Mouse (Mus musculus) intestine, embryonic 14.5 days (tissue): ENCODE measurements around the gene Syt15. TPM values are rescaled to one million over a fixed set of nuclear protein-coding genes. Genes with fewer than 3 reads are reported as not detected.

Experiments
- ATAC-seq: fragments of 200-750 bp; cut with Nextera tagmentation; replicated peaks from 2 replicates; pipeline ENCODE4 v1.8.0; 2017; ENCODE audit warnings: low read depth, moderate number of reproducible peaks, moderate TSS enrichment, moderate library complexity; ENCODE audit not compliant: low FRiP score, low TSS enrichment
- DNase-seq: peaks from one replicate; pipeline ENCODE4 v3.0.0-alpha.2; 2018; ENCODE audit warnings: low spot score
- H3K27ac ChIP-seq: fragments of 300-500 bp; sonication (generic); 2 replicates; pipeline ENCODE4 v1.5.1; 2014; ENCODE audit warnings: low read depth, mild to moderate bottlenecking, control low read depth
- H3K27me3 ChIP-seq: fragments of 300-500 bp; sonication (generic); replicated peaks from 2 replicates; pipeline ENCODE4 v1.6.1; 2014; ENCODE audit warnings: low read length, control low read depth; ENCODE audit not compliant: control insufficient read depth, insufficient read depth
- H3K36me3 ChIP-seq: fragments of 300-500 bp; sonication (generic); 2 replicates; pipeline ENCODE4 v1.6.1; 2014; ENCODE audit warnings: low read length, control low read depth; ENCODE audit not compliant: control insufficient read depth, insufficient read depth
- H3K4me1 ChIP-seq: fragments of 300-500 bp; sonication (generic); replicated peaks from 2 replicates; pipeline ENCODE4 v1.6.1; 2014; ENCODE audit warnings: low read length, control low read depth, mixed read lengths; ENCODE audit not compliant: control insufficient read depth, insufficient read depth
- H3K4me2 ChIP-seq: fragments of 300-500 bp; sonication (generic); 2 replicates; pipeline ENCODE4 v1.6.1; 2014; ENCODE audit warnings: low read length
- H3K4me3 ChIP-seq: fragments of 300-500 bp; sonication (generic); 2 replicates; pipeline ENCODE4 v1.5.1; 2014; ENCODE audit warnings: low read depth, low read length, control low read depth, mixed read lengths
- H3K9ac ChIP-seq: fragments of 300-500 bp; sonication (generic); 2 replicates; pipeline ENCODE4 v1.6.1; 2014; ENCODE audit warnings: mild to moderate bottlenecking, low read length
- H3K9me3 ChIP-seq: fragments of 300-500 bp; sonication (generic); 2 replicates; pipeline ENCODE4 v1.6.1; 2016; ENCODE audit warnings: low read length, control low read depth; ENCODE audit not compliant: control insufficient read depth
- WGBS: fragments of 180-500 bp; shearing (Covaris S2); extraction: QIAGEN DNeasy Blood & Tissue Kit; methylation state at CpG from one replicate; pipeline ENCODE4 v1.1.7; 2014; 5-methylcytosine and 5-hydroxymethylcytosine counted together
- polyA plus RNA-seq: library from polyadenylated mRNA; unstranded; fragments of >200 nt; fragmentation: Nextera tagmentation; extraction: Ambion mirVana; gene quantifications from 2 replicates; pipeline ENCODE4 v1.2.1, GENCODE M21; 2014

The Syt15 gene
- polyA plus RNA-seq, 1 experiment from 2014 or later, result 0.54 TPM

DNA sequence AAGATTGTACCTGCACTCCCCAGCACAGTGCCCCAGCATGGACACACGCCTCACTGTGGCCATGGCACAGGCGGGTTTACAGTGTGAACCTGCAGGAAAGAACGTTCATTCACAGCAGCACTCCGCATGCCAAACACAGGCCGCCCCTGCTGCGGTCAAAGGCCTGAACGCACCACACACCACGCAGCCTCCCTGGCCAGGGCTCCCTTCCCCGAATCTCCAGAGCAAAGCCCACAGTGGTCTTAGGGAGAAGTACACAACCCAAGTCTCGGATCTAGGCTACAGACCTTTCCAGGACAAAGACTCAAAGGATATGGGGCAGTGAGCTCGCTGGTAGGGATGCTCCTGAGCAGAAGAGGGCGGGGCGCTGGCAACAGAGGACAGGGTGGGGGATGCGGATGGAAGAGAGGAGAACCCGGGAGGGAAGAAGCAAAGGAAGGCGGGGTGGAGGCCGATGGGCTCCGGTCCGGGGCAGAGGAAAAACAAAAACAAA is 18.6 kb upstream of the Syt15 start:
- H3K27ac ChIP-seq, result no peak overlapping the region
- WGBS, result 7% methylated on average over 19 of the region's 19 CpGs
- no peaks in the 10 kb centered on the region for H3K9me3 ChIP-seq
- 0 out of 2 replicates have a peak, but pooled peaks cover 4% of the 10 kb centered on the region for H3K27me3 ChIP-seq
- DNase-seq (peak; percentile 68), ATAC-seq (peak; percentile 67)
- H3K4me3 ChIP-seq, result peak overlapping the region; percentile 65
- no peaks in the 10 kb centered on the region; the same call in 1 of the 2 replicates for H3K4me1 ChIP-seq
- H3K4me2 ChIP-seq, result peak overlapping the region; percentile 97
- H3K9ac ChIP-seq, result peak overlapping the region; percentile 46
- no peaks in the 10 kb centered on the region for H3K36me3 ChIP-seq

DNA sequence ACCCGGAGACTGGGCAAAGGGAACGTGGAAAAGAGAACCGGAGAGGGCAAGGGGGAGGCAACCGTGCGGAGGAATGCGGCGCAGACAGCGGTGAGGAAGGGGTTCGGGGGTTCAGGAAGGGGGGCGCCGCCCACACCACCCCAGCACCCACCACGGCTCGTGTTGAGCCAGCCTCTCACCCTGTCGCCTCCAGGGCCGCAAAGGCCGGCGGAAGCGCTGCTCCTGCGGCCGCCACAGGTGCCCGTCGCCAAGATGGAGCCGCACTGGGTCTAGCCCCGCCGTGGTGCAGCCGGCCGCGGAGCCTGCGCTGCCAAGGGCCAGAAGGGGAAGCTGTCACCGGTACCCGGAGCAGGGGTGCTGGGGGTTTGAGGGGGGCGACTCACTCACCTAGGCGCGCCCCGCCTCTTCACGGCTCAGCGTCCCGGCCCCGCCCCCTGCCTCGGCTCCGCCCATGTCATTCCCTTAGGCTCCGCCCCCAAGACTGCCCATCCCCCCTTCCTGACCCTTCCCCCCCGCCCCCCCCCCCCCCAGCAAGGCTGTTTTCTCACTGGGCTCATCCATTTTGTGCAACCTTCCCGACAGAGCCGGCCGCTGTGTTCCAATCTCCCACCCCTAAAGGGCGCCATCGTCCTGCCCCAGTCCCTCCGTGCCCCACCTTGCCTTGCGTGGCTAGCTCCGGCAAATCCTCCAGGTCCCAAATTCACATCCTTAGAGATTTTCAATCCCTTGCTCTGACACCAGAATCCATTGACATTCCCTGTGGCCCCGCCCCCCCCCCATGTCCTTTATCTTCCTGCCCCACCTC is 18.0 kb upstream of the Syt15 start, which contains the start of gene Gprin2:
Gene Gprin2, minus strand, starts transcription at position 423 of the 805 bp plus-strand sequence.
- Histone ChIP-seq H3K4me1 (no peaks in the 10 kb centered on the region; the same call in 1 of the 2 replicates), H3K9me3 (no peaks in the 10 kb centered on the region), H3K27ac (no peak within 1 kb of the TSS), H3K36me3 (no peaks in the 10 kb centered on the region), H3K4me2 (peak within 1 kb of the TSS; percentile 97), H3K27me3 (0 out of 2 replicates have a peak, but pooled peaks cover 4% of the 10 kb centered on the region), H3K4me3 (peak within 1 kb of the TSS; percentile 65), H3K9ac (peak within 1 kb of the TSS; percentile 46)
- DNase-seq, result peak; percentile 78
- WGBS, result 7% methylated on average over 35 of the region's 52 CpGs
- ATAC-seq, result peak; percentile 61

DNA sequence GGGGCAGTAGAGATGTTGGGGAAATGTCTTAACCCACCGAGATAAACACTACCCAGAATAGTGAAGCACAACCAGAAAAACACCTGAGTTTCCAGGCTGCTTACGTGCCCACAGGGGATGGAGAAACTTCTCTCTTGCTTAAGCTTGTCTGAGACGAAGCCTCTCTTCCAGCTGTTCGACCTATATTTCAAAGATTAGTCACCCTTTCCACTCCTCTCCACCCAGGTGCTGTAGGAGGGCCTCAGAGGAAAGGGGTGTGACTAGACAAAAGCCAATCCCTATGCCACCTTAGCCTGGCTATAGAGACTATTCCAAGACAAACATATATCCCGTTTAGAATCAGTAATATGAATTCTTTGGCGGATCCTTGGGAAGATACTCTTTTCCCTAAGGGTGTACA is 11.4 kb upstream of the Syt15 start:
- Histone ChIP-seq H3K9ac (no peak overlapping the region), H3K27ac (no peak overlapping the region), H3K36me3 (no peaks in the 10 kb centered on the region), H3K27me3 (no peaks in the 10 kb centered on the region), H3K4me1 (no peaks in the 10 kb centered on the region), H3K4me3 (no peak overlapping the region), H3K4me2 (no peak overlapping the region), H3K9me3 (no peaks in the 10 kb centered on the region)
- DNase-seq (no peak), ATAC-seq (no peak)
- 82% methylated on average over 6 of the region's 6 CpGs for WGBS

DNA sequence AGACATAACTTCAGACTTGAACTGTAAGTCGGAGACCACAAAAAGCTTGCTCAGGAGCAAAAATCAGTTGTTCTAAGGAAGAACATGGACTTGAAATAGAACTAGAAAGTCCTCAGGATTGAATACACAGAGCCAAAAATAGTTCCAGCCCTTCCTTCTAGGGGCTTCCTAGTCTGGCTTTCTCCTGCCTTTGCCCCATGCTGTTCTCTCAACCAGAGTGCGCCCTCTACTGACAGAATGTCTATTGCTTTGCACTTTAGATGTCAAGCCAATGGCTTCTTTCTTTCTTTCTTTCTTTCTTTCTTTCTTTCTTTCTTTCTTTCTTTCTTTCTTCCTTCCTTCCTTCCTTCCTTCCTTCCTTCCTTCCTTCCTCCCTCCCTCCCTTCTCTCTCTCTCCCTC is 10.7 kb upstream of the Syt15 start:
- H3K9me3 ChIP-seq, result no peaks in the 10 kb centered on the region
- WGBS, result 40% methylated on average over 2 of the region's 2 CpGs
- ATAC-seq (no peak), DNase-seq (no peak)
- H3K4me2 ChIP-seq, result no peak overlapping the region
- H3K4me1 ChIP-seq, result no peaks in the 10 kb centered on the region
- no peak overlapping the region for H3K4me3 ChIP-seq
- H3K36me3 ChIP-seq, result no peaks in the 10 kb centered on the region
- H3K27me3 ChIP-seq, result no peaks in the 10 kb centered on the region
- H3K9ac ChIP-seq, result no peak overlapping the region
- H3K27ac ChIP-seq, result no peak overlapping the region

- Histone ChIP-seq H3K36me3 (no peaks in the 10 kb centered on the region), H3K4me2 (no peak overlapping the region), H3K4me3 (no peak overlapping the region), H3K9ac (no peak overlapping the region), H3K4me1 (no peaks in the 10 kb centered on the region), H3K9me3 (no peaks in the 10 kb centered on the region), H3K27me3 (no peaks in the 10 kb centered on the region), H3K27ac (no peak overlapping the region)
- WGBS, result 63% methylated on average over 4 of the region's 4 CpGs
- ATAC-seq (no peak), DNase-seq (no peak)
These were observed 10.3 kb upstream of the Syt15 start for GRCm38 (mm10) chr14:34209080-34209479.

- H3K36me3 ChIP-seq, result no peaks in the 10 kb centered on the region
- H3K27ac ChIP-seq, result no peak overlapping the region
- no peaks in the 10 kb centered on the region for H3K4me1 ChIP-seq
- ATAC-seq (0 out of 2 replicates have a peak, but pooled peaks have one; percentile 27), DNase-seq (no peak)
- no peak overlapping the region for H3K9ac ChIP-seq
- no peaks in the 10 kb centered on the region for H3K27me3 ChIP-seq
- 88% methylated on average over 4 of the region's 4 CpGs for WGBS
- H3K4me2 ChIP-seq, result no peak overlapping the region
- no peaks in the 10 kb centered on the region for H3K9me3 ChIP-seq
- no peak overlapping the region for H3K4me3 ChIP-seq
These were observed 9.5 kb upstream of the Syt15 start for GRCm38 (mm10) chr14:34209942-34210341.

DNA sequence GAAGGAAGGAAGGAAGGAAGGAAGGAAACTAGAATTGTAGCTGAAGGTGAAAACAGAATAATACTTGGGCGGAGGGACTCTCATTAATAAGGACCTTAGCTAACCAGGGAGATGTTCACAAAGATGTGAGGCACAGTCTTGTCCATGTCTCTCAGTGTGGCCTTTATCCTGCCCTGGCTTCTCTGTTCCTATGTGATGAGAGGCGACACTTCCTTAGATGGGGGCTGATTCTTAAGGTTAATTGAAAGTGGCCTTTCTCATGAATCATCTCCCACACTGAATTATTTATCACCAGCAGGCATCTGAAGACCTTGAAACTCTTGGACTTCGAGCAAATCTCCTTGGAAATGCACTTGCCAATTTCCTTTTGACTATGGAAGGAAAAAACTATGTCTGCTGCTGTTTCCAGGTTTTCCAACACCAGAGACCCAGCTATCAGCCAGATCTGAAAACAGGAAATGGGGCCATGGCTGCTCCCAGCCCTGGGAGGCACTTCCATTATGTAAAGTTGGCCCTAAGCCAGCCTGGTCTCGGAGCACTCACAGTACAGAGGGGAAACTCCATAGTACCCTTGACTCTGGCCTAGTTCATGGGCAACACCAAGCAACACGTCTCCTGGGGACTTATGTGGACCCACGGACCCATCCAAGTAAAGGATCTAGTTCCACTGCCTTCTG is 3.8 kb upstream of the Syt15 start:
- H3K4me1 ChIP-seq, result peaks cover 7% of the 10 kb centered on the region
- ATAC-seq (no peak), DNase-seq (no peak)
- no peaks in the 10 kb centered on the region for H3K36me3 ChIP-seq
- H3K9ac ChIP-seq, result no peak overlapping the region
- WGBS, result 63% methylated on average over 6 of the region's 6 CpGs
- H3K27me3 ChIP-seq, result peaks cover 20% of the 10 kb centered on the region
- H3K9me3 ChIP-seq, result no peaks in the 10 kb centered on the region
- H3K27ac ChIP-seq, result no peak overlapping the region
- H3K4me3 ChIP-seq, result no peak overlapping the region
- no peak overlapping the region for H3K4me2 ChIP-seq

DNA sequence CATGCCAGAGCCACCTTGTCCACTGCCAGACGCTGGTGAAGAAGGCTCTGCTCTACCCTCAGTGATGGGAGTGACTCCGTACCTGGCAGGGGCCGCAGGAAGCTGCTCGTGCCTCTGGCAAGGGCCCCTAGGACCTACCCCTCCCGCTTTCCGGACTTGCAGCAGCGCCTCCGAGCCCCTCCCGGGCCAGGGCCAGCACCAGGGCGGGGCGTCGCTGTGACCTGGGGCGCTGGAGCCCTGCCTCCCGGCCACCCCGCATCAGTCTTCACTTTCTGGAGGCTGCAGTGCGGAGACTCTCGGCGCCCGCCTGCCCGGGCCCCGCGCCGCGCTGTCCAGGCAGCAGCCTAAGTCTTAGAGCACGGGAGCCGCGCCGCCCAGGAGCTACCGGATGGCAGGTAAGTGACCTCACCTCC is 397 bp downstream of the Syt15 start:
- Histone ChIP-seq H3K36me3 (no peaks in the 10 kb centered on the region), H3K9me3 (no peaks in the 10 kb centered on the region), H3K4me1 (peaks cover 7% of the 10 kb centered on the region), H3K9ac (no peak overlapping the region), H3K4me3 (peak overlapping the region; percentile 15), H3K27ac (no peak overlapping the region), H3K4me2 (peak overlapping the region; percentile 47), H3K27me3 (peaks cover 24% of the 10 kb centered on the region)
- ATAC-seq (peak; percentile 47), DNase-seq (peak; percentile 66)
- WGBS, result 3% methylated on average over 29 of the region's 29 CpGs
